Mouse (Mus musculus): ENCODE measurements around the gene Srrm4.

Gene Srrm4

DNA sequence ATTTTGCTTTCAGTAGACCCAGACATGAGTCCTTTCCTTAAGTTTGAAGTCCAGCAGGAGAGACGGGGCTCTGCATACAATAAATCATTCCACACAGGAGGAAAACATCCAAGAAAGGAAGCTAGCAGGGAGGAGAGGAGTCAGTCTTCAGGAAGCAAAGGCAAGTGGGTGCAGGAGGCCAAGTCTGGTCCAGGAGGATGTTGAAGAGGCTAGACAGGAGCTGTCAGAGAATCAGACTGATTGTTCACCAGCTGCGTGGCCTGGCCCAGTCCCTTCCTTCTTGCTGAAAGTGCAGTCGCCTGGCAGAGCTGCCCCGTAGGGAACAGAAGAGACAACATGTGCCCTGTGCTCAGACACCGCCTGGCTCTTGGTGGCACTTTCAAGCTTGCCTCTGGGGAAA lies 100.8 kb downstream of the Srrm4 start:
- DNase-seq (ENCODE audit: low spot score in 2 of 2): no peak

DNA sequence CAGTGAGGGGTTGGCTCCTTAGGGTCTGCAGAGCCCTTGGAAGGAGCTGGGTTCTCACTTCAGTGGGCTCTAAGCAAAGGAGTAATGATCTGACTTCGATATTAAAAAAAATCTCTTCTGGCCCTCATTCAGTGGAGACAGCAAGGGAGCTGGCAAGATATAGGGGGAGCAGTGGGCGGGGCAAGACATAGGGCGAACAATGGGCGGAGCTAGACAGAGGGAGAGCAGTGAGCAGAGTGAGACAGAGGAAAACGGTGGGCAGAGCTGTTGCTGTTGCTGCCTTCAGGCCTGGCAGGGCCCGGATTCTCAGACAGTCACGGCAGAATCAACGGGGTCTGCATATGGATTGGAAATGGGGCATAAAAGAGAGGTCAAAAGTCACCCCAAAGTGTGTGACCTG lies 102.0 kb downstream of the Srrm4 start:
- no peak for DNase-seq (ENCODE audit: low spot score in 2 of 2)

DNA sequence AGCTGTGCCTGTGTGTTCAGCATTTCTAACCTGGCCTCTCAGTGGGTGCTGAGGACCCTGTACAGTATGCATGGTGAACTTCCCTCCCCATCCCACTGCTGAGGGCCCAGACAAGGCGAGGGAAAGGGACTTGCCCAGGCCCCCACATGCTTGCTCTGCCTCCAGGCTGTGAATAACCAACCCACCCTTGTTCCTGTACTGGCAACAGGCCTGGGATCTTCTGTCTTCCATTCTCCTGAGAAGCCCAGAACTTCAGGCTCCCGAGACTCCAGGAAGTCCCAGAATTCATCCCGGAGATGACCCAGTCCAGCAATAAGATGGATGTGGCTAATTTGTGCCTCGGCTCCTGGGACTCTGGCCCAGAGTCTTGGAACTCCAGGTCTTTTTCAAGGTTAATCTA lies 105.5 kb downstream of the Srrm4 start:
- no peak for DNase-seq (ENCODE audit: low spot score in 2 of 2)

DNA sequence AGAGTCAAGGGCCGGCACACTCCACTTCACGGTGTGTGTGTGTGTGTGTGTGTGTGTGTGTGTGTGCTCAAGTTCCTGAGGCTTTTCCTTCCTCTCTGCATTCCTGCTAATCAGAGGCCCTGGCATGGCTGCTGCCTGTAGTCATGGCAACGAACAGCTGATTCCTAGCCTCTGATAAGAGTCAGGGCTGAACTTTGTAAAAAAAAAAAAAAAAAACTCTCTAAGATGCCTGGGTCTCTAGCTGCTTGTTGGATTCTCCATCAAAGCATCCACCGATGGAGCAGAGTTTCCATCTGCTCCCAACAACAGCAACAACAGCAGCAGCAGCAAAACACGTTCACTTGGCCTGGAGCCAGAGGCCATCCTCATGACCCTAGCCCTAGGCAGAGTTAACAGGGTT lies 106.5 kb downstream of the Srrm4 start:
- no peak for DNase-seq (ENCODE audit: low spot score in 2 of 2)

DNA sequence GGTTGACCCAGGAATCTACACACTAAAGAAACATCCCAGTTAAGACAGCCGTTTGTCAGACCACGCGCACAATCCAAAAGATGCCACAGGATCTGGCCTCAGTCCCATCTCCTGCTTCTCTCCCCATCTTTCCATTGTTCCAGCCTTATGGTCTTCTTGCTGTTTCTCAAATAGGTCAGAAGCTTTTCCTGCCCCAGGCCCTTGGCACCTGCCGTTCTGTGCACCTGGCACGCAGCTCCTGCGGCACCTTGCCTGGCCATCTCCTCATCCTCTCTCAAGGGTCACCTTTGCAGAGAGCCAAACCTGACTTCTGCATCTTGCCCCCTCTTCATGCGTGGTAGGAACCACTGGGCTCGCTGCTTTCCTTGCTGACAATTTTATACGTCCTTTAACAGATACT lies 107.4 kb downstream of the Srrm4 start:
- DNase-seq (ENCODE audit: low spot score in 2 of 2): no peak

DNA sequence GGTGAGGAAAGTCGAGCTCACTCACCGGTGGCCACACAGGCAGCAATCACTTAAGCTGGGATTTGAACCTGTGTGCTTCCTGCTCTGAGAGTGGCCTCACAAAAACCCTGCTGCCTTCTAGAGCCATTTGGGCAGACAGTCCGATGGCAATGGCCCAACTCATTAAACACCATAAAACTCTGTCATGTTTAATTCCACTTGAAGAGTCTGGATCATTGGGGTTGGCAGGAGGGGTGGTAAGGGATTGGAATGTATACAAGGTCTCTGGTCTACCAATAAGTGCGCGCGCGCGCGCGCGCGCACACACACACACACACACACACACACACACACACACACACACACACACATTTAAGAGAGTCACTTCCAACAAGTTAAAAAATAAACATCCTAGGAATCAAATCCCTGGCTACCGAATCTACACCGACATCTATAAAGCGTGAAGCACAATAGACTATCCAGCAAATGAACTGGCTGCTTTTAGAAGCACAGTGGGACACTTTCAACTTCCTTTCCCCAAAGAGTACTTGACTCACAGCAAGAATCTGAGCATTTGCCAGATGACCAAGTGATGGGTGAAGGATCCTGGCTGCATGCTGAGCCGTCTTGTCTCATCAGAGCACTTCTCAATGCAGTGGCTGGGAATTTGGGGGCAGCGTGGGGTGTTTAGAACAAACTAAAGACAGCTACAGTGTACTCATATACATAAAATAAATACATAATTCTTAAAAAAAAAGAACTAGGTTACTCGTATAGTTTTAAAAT lies 112.8 kb downstream of the Srrm4 start:
- no peak for DNase-seq (ENCODE audit: low spot score in 2 of 2)

DNA sequence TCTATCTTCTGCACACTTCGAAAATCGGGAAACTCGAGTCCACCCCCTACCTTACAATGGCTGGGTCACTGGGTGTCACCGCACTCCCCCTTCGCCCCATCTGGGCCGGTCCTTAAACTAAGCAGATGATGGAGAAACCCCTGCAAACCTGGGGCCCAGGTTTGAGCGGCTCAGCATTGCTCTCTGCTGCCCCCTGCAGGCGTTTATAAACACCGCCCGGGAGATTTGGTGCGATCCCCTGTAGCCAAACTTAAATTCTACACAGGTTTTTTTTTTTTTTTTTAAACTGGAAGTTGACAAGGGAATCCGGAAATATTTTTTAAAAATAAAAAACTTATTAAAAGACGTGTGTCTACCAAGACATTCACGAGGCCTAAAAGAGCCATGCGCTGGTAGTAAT lies 115.6 kb downstream of the Srrm4 start:
- DNase-seq (ENCODE audit: low spot score in 2 of 2): no peak

DNA sequence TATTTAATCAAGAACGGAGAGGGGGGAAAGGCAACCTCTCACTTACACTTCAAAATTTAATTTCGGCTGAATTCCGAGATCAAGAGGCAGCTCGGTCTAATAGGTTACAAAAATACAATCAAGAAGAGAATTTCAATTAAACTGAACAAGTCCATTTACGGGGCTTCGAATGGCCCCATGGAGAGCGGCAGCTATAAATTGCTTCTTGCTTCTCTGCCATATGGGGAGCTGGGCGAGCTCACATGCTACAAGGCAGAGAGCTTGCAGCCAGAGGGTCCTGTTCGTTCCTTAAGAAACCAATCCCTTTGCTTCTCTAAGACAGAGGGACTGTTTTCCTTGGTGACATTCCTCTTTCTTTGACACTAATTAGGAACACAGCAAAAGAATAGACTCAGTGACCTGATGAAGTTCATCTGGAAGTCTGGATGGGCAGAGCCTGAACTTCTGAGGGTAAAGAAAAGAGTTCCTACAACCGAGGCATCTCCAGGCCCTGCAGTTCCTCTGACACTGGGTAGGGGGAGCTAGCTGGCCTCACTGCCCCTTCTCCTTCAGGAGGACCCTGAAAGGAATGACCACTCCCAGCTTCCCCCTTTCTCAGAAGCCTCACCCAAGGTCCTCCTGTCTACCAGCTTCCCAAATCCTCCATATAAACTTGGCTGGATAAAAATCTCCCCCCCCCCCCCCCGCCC lies 130.1 kb downstream of the Srrm4 start:
- no peak for DNase-seq (ENCODE audit: low spot score in 2 of 2)

DNA sequence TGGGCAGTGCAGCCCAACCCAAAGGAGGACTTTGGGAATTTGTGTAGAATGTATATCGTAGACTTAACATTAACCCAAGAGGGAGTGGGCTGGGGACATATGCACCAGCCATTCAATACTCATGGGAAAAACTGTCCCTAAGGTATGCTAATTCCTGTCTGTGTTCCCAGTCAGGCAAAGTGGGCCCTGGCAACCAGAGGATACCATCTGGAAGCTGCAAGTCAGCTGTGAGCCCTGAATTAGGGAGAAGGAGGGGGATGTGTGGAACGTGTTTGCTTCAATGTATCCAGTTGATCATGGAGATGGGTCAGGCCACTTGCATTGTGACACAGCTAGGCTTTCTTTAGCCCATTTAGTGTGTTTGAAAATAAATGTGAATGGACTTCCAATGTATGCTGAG lies 131.6 kb downstream of the Srrm4 start:
- DNase-seq (ENCODE audit: low spot score in 2 of 2): peak in 1 of 2 experiments; percentile 43

DNA sequence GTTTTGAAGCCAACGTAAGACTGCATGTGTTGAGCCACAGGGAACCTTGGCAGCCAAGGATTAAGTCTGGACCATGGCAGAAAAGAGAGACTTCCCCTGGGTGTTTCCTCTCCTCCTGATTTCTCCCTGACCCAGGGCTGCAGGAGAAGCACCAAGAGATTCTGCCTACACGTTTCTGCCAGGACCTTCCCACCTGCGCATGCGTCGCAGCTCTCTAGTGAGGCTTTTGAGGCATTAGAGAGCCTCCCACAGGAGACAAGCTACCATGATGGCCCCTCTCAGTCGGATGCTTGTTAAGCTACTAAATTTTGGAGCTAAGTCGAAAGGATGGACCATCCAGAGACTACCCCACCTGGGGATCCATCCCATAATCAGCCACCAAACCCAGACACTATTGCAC lies 133.8 kb downstream of the Srrm4 start:
- DNase-seq (ENCODE audit: low spot score in 2 of 2): no peak

DNA sequence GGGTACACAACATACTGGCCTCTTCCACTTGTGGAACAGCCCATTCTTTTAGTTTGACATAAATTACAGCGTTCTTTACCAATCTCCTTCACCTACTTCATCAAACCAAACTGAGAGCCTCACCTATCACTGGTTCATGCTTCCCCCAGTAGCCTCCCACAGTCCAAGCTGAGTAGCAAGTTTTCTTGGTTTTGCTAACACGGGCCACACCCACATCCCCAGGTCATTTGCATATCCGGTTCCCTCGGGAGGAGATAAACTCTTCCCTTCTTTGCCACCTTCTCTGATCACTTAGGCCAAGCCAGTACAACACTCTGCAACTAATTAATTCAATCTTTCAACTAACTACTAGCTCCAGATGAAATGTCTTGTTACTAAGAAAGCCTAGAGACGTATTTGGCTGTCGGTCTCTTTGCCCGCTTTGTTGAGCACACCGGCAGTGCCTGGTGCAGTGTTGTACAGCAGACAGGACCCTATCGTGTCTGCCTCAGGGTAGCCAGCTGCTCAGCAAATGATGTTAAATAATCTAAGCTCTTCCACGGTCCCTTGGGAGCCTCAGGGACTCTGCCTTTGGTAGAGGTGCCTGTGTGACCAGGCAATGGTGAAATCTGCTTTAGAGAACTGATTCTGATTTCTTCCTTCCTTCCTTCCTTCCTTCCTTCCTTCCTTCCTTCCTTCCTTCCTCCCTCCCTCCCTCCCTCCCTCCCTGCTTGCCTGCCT lies 134.7 kb downstream of the Srrm4 start:
- no peak for DNase-seq (ENCODE audit: low spot score in 2 of 2)

DNA sequence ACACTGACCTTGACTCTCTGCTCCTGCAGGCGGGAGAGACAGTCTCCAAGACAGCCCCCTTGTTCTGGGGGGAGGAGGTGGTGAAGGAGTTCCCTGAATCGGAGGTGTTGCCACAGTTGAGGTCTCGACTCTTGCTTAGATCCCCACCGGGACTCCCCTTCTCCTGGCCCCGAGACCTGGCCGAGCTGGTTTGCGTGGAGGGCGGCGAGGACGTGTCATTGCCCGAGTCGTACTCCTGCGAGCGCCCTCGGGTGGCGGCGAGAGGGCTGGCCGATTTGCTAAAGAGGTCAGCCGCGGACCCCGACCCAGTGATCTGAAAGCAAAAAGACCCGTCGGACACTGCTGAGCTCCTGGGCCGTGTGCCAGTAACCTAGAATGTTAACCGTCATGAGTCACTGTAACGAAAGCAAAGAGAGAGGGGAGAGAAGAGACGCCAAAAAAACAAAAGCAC lies 138.2 kb downstream of the Srrm4 start:
- DNase-seq (ENCODE audit: low spot score in 2 of 2): no peak

DNA sequence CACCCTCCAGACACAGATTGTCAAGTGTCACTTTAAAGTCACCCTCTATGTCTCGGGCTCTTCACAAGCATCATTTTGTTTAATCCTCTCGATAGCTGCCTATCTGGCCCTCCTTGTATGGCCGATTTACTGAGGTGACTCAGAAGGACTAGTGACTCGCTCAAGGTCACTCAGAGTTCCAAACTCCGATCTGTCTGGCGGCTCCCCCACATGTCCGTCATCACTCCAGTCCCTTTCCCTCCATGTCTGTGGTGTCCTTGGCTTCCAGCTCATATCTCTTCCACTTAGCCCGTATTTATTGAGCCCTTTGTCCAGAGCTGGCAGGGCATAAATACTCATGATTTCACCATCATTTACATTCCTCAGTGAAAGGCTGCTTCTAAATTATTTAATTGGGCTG lies 140.7 kb downstream of the Srrm4 start:
- no peak for DNase-seq (ENCODE audit: low spot score in 2 of 2)

DNA sequence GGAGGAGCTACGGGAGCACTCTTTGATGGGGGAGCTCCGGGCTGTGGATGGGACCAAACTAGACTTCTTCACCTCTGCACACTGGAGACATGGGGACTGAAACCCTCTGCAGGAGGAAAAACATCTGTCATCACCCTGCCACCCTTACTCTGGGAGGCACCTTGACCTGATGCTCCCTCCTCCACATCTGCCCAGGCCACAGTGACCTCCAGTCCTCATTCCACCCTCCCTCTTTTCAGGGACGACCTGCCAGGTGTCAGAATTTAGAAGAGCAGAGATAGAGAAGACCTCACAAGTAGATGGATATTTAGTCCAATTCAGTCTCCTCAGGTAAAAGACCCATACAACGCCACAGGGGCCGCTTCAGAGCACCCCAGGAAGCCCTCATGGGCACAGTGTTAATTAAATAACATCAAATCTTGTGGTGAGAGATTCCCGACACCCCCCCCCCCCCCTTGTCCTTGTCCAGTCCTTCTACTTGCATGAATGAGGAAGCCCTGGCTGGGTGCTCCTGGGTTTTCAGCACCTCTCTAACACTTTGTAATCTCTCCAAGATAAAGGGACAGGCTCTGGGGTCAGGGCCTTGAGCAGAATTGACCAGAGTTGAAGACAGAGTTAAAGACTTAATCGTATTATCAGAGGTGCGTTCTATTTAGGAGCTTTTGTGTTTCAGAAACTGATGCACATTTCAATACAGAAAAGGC lies 141.9 kb downstream of the Srrm4 start:
- no peak for DNase-seq (ENCODE audit: low spot score in 2 of 2)

DNA sequence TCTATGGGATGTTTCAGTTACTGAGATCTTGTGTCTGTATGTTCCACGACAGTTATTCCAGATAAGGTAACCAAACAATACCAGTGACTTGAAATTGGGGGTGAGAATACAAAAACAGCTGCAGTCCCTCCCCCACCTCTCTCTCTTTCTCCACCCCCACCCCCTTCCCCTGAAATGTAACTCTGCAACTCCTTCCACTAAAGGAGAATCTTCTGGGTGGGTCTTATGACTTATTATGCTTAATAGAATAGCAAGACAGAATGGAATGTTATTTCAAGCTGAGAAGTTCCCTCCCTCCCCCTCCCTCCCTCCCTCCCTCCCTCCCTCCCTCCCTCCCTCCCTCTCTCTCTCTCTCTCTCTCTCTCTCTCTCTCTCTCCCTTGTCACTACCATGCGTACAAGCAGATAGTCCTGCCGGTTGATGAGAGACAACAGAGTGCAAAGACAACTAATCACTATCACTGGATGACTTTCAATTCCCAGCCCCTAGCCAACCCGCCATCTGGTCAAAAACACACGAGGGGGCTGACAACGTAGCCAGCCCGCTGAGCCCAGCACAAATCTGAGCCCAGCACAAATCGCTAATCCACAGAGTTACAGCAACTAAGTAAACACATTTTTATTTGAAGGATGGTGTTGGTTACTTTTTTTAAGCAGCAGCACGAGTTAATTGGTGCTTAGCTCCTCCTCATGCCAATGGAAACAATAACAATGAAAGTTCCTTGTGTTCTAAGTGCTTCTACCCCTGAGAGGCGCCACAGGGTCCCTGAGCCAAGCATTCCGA lies 143.0 kb downstream of the Srrm4 start:
- DNase-seq (ENCODE audit: low spot score in 2 of 2): no peak

DNA sequence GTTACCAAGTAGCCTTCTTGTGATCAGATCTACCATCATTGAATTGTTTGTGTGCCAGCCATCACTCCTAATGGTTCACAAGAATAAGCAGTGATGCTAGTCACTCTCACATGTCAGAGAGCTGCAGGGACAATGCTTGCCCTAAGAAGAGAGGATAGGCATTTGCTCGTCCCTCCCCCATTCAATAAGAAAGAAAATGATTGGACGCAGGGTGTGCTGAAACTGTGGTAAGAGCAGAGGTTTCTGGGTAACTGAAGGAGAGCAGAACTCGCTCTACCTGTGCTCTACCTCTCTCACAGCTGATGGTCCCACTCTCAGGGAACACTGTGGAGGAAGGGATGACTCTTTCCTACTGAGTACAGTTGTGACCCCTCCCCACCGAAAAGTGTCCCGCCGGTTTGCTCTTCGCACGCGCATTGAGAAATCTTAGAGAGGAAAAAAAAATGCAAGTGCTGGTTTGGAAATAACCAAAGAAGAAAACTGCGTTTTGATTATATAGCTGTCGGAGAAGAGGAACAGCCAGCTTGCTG lies 143.7 kb downstream of the Srrm4 start:
- no peak for DNase-seq (ENCODE audit: low spot score in 2 of 2)

DNA sequence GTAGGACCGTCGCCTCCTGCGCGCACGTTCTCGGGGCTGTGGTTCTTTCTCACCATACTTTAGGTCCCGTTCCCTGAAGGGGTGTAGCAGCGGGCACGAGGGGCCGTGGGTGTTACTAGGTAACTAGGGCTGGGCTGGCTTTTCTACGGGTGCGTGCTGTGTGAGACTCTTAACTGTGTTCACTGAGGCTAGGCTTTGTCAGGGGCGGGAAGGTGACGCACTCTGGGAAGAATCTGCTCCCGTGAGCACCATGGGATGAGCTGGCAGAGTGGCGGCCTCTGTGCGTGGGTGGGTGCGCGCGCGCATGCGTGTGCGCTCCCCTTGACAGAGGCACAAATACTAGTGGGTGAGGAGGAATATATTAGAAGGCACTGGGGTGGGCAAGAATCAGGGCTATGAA lies 145.1 kb downstream of the Srrm4 start:
- peak in 1 of 2 experiments; percentile 41 for DNase-seq (ENCODE audit: low spot score in 2 of 2)

DNA sequence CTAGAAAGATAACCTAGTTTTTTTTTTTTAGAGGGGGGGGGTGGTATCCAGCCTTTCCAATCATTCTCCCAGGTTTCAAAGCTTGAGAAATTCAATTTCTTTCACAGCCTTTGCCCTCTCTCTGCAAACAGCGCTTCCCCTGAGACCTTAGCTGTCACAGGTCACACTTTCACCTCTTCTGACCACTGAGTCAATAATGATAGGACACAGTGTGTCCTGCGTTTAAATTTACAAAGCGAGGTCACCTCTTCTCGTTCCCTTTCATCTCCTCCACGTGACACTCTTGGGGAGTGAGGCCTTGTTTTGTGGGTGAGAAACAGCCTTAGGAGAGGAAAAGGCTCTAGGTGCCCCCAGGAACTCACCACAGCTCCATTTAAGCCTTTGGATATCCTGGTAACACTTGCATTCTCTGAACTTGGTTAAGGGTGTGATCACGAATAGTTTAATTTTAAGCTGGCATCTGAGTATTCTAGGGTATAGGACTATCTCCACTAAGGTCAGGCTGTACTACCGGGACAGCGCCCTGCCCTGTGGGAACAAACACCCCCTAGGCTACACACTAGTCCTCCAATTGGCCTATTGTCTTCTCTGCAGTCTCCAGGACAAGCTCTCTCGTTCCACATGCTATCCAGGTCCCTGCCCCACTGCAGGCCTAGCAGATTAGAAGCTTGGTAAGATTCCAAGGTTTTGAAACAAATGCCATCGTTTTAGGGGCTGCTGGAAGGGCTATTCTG lies 145.8 kb downstream of the Srrm4 start:
- no peak for DNase-seq (ENCODE audit: low spot score in 2 of 2)

DNA sequence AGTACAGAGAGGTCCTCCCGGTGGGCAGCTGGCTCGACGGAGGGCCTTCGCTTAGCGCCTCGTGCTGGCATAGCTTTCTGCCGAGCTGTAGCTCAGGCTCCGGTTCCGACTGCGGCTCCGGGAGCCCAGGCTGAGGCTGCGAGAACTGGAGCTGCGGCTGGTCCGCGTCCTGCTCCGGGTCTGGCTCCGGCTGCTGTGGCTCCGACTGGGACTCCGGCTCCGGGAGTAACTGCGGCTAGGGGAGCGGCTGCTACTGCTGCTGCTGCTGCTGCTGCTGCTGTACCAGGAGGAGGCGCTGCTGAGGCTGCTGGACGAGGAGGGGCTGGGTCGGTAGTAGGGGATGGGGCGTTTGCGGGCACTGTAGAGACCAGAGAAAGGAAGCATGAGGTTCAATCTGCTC lies 147.1 kb downstream of the Srrm4 start:
- DNase-seq (ENCODE audit: low spot score in 2 of 2): no peak

DNA sequence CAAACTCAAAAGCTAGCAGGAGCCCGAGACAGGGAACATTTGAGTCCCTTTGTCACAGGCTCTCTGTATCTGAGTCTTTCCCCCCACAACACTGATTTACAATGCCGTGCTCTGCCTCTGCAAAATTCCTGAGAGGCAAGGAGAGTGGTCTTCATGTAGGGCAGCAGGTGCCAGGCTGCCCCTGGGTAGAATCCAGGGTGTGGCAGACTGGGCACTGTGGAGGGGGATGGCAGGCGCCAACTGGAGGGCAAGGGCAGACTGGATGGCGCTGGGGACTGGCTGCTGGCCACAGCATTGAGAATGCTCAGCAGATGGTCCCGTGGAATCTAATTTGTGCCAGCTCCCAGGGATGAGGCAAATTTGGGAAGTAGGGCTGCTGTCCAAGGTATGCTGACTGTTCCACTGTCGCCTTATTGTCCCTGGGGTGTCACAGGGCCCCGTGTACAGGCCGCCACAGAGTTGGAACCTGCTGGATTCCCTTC lies 148.1 kb downstream of the Srrm4 start:
- DNase-seq (ENCODE audit: low spot score in 2 of 2): peak in 1 of 2 experiments; percentile 60
